Mouse (Mus musculus) cerebellum, adult 2 months (tissue): ENCODE data around the gene Zfand2b.

ENCODE experiments used
- CTCF ChIP-seq: fragments of 200-500 bp; IDR thresholded peaks from 2 replicates; pipeline ENCODE4 v1.5.1; 2011; ENCODE audit warnings: low read depth, mild to moderate bottlenecking, control low read depth, low read length, moderate library complexity, borderline replicate concordance; ENCODE audit not compliant: insufficient read depth
- POLR2A ChIP-seq: fragments of 200-500 bp; IDR thresholded peaks from 2 replicates; pipeline ENCODE4 v1.6.1; 2011; ENCODE audit warnings: low read length, control low read depth, borderline replicate concordance; ENCODE audit not compliant: insufficient read depth

GRCm38 (mm10) chr1:75215785-75216184 is 47.3 kb downstream of the Zfand2b start:
- TF ChIP-seq POLR2A = no peak
- TF ChIP-seq CTCF = no peak
